Mouse (Mus musculus) lung, adult 2 months (tissue): ENCODE measurements at regions not wholly inside any gene's neighbourhood (a gene's known extent, or its start where the extent isn't known, plus 50 kb on each side); places are given as distances from the start of the nearest gene placed in this dataset.

Experiments
- CTCF ChIP-seq: fragments of 200-500 bp; IDR thresholded peaks from 2 replicates; pipeline ENCODE4 v1.5.1; 2011; ENCODE audit warnings: mild to moderate bottlenecking, low read length, control low read depth; ENCODE audit not compliant: insufficient read depth
- POLR2A ChIP-seq: fragments of 200-500 bp; IDR thresholded peaks from 2 replicates; pipeline ENCODE4 v1.6.1; 2011; ENCODE audit warnings: low read depth, mild to moderate bottlenecking, control low read depth, low read length, borderline replicate concordance; ENCODE audit errors: extremely low read depth

GRCm38 (mm10) chr8:102845362-102845761, 59.9 kb upstream of the Cdh11 start:
- TF ChIP-seq CTCF: no peak
- no peak for TF ChIP-seq POLR2A
